Mouse (Mus musculus) brain, embryonic 18.5 days (tissue): ENCODE results near the gene Atp5b.
A peak's percentile ranks its signal among the peaks of the same experiment; 100 is the strongest.
"Not testable (repeated sequence)": the region's sequence is repeated elsewhere in the genome, so short reads cannot be mapped to it uniquely, and the experiment has no call there.

Experiments used
- DNase-seq: peaks from one replicate; pipeline ENCODE4 v3.0.0-alpha.2; 2012; ENCODE audit warnings: low read depth, low spot score

The Atp5b gene

GRCm38 (mm10) chr10:128082880-128083421 lies at the start of gene Atp5b:
Gene Atp5b (plus strand): TSS chr10:128083273.
- peak; percentile 99 for DNase-seq

DNA sequence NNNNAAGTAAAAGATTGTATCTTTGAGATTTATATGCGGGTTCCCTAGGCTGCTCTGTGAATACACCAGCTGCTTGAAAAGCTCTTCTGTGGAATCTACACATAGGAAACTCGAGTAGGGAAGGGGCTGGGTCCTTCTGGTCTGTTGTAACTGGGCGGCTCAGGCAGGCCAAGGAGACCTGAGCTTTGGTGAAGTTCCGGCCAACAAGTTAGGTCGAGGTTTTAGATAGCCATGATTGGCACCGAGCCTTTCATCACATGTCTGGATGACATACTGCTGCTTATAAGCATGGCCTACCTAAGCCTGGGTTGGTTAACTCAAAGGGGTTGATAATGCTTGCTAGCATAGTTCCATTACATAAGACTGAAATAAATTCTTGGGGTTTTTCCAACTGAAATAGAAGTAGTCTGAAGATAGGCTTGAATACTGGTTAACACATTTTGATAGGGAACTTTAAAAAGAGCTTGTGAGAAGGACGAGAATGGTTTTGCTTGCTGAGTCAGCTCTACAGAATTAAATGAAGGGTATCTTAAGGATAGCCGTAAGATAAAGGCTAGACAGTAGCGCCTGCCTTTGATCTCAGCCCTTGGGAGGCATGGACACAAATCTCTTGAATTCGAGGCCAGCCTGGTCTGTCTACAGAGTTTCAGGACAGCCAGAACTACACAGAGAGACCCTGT lies 46.2 kb upstream of the Atp5b start:
- no peak for DNase-seq

DNA sequence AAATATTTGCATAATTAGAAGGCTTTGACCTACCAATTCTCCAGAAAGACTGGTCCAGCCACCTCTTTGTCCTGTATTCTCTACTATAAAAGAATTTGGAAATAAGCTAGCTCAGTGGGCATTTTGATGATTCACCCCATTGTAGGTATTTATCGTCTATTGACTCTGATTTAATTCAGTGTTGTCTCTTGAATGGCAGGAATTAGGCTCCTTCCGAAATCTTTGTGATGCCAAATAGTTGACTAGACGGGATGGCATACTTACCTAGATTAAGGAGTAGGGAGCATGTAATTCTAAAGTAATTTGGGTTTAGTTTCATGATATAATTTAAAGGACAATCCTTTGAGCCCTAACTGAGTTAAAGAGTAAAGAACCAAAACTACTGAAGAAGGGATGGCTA lies 45.2 kb upstream of the Atp5b start:
- no peak for DNase-seq

DNA sequence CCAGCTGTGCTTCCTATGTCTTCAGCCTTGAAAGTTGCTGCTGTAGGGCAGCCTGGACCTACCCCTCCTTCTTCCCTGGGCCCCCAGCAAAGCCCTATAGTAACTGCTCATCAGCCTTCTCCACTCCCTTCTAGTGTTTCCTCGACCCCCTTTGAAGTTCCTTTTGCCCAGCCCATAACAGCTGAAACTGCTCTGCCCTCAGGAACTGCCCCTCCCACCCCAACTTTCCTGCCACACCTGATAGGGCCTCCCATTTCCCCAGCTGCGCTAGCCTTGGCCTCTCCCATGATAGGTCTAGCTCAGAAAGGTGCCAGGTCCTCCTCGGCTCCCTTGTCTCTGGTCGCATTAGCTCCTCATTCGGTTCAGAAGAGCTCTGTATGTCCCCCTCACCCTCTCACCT lies 43.9 kb upstream of the Atp5b start:
- no peak for DNase-seq

GRCm38 (mm10) chr10:128039858-128040257 lies 43.2 kb upstream of the Atp5b start:
- no peak for DNase-seq

- DNase-seq = no peak
Measured at GRCm38 (mm10) chr10:128040293-128040692, 42.8 kb upstream of the Atp5b start.

- DNase-seq = no peak
Measured at GRCm38 (mm10) chr10:128041636-128042035, 41.4 kb upstream of the Atp5b start.

DNA sequence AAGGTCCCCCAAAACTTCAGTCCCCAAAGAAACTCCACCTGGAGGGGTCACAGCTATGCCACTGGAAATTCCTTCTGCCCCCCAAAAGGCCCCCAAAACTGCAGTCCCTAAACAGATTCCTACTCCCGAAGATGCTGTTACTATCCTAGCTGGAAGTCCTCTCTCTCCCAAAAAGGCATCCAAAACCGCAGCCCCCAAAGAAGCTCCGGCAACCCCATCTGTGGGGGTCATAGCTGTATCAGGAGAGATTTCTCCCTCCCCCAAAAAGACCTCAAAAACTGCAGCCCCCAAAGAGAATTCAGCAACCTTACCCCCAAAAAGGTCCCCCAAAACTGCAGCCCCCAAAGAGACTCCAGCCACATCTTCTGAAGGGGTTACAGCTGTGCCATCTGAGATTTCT lies 40.6 kb upstream of the Atp5b start:
- DNase-seq = no peak

DNA sequence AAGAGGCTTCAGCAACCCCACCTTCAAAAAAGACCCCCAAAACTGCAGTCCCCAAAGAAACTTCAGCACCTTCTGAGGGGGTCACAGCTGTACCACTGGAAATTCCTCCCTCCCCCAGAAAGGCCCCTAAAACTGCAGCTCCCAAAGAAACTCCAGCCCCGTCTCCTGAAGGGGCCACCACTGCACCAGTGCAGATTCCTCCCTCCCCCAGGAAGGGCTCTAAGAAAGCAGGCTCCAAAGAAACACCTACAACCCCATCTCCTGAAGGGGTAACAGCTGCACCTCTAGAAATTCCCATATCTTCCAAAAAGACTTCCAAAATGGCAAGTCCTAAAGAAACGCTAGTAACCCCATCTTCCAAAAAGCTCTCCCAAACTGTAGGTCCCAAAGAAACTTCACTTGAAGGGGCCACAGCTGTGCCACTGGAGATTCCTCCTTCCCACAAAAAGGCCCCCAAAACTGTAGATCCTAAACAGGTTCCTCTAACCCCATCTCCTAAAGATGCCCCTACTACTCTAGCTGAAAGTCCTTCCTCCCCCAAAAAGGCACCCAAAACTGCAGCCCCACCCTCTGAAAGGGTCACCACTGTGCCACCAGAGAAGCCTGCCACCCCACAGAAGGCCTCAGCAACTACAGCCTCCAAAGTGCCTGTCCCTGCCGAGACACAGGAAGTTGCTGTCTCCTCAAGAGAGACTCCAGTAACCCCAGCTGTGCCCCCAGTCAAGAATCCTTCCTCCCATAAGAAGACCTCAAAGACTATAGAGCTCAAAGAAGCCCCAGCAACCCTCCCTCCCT lies 39.8 kb upstream of the Atp5b start:
- no peak for DNase-seq

- DNase-seq = no peak
Measured at GRCm38 (mm10) chr10:128048157-128048556, 34.9 kb upstream of the Atp5b start.

DNA sequence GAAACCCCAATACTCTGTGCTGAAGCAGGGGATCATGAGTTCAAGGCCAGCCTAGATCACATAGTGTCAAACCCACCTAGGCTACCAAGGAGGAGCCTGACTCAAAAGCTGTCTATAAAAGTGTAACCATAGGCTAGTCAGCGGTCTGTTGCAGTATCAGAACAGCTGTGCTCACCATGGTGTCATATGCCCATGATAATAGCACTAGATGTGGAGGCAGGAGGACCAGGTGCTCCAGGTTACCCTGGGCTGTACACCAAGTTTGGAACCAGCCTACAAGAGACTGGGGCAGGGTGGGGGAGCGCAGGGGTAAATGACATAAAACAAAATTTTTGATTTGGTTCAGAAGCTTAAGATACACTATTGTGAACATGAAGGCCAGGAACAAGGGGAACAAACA lies 33.3 kb upstream of the Atp5b start:
- DNase-seq = no peak

DNA sequence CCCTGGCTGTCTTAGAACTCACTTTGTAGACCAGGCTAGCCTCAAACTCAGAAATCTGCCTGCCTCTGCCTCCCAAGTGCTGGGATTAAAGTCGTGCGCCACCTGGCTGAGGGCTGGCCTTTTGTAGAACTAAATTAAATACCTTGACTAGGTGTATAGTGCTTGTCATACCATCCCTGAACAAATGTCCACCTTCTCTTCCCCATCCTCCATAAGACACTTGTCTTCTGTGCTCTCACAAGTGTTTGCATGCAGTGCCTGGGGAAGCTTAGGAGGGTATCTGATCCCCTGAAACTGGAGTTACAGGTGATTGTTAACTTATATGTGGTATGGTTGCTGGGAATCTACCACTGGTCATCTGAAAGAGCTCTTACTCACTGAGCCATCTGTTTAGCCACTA lies 32.7 kb upstream of the Atp5b start:
- DNase-seq = no peak

DNA sequence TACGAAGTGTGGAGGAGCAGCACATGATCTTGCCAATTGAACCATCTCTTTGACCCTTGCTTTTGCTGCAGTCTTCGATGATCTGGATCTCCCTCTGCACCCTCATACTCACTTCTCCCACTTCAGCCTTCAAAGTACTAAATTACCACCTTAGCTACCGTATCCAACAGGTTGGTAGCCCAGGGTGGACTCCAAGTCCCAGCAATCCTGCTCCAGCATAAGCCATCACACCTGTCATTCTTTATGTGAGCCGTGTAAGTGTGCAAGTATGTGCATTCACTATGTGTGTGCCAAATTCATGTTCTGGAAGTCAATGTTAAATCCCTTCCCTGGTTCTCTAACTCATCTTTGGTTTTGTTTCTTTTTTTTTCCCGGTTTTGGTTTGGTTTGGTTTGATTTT lies 31.5 kb upstream of the Atp5b start:
- no peak for DNase-seq

DNA sequence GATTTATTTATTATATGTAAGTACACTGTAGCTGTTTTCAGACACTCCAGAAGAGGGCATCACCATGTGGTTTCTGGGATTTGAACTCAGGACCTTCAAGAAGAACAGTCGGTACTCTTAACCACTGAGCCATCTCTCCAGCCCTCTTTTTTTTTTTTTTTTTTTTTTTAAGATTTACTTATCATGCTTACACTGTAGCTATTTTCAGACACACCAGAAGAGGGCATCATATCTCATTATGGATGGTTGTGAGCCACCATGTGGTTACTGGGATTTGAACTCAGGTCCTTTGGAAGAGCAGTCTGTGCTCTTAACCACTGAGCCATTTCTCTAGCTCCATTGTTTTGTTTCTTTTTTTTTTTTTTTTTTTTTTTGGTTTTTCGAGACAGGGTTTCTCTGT lies 30.9 kb upstream of the Atp5b start:
- not testable (repeated sequence) for DNase-seq

GRCm38 (mm10) chr10:128053001-128053400 lies 30.1 kb upstream of the Atp5b start:
- DNase-seq = no peak

- DNase-seq = no peak
Measured at GRCm38 (mm10) chr10:128058184-128058583, 24.9 kb upstream of the Atp5b start.

DNA sequence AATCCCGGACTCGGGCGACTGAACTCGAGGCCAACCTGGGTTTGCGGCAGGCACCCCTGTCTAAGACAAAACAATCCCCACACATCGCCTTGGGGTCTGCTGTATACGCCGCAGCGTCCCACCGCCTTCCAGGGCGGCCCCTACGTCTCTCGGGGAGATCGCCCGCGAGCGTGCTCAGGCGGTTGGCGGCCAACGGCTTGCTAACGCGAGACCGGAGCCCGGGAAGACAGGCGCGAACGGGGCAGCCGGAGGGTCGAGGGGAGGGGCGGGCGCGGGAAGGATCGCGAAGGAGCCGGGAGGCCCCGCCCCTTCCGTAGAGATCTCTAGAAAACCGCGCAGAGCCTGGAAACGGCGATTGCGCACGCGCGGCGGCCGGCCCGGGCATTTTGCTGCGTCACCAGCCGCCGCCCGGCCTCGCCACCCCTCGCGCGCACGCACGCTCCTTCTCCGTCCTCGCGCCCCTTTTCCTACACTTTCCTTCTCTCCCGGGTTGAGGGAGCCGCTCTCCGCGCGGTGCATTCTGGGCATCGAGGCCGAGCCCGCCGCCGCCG lies 24.4 kb upstream of the Atp5b start, which contains the start of gene Ptges3:
Ptges3 (plus strand) TSS at position 354 of the 551 bp plus-strand sequence.
- peak; percentile 89 for DNase-seq

DNA sequence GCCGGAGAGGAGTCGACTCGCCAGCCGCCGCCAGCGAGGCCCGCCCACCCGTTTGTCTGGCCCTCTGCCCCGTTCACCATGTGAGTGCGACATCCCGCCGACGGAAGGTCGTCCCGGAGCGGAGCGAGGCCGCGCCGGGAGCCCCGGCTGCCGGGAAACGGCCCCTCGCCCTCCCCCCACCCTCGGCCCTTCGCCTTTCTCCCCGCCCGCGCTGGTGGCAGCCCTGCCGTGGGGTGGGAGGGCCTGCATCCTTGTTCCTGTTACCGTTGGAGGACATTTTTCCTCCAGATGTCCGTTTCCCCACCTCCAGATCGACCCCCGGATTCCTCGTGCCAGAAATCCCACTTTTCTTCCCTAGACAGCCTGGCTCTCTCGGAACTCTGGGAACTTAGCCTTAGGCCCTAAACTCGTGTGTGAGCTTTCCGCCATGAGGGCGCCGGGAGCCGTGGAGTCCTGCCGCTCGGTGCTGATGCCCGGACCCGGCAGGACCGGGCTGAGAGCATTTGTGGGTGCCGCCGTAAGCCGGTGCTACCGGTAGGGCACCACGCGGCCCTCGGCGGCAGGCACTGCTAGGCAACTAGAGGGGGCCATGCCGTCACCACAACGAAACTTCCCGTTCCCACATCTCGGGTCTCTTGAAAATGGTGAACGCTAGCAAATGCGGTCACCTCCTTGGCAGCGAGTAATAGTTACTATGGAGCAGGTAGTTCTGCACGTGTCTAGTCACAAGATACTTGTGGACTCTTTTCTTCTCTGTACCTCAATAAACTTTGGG lies 23.7 kb upstream of the Atp5b start:
- DNase-seq = no peak

DNA sequence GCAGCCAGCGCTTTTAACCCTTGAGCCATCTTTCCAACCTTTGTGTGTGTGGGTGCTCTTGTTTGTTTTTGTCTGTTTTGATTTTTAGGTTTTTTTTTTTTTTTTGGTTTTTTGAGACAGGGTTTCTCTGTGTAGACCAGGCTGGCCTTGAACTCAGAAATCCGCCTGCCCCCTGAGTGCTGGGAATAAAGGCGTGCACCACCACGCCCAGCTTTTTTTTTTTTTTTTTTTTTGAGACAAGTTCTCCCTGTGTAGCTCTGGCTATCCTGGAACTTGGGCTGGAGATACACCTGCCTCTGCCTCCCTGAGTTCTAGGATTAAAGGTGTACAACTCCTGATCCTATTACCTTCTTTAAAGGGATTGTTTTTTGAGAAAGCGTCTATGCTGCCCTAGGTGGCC lies 22.0 kb upstream of the Atp5b start:
- no peak for DNase-seq

- no peak for DNase-seq
Measured at GRCm38 (mm10) chr10:128062221-128062989, 20.7 kb upstream of the Atp5b start.

GRCm38 (mm10) chr10:128066072-128066471 lies 17.0 kb upstream of the Atp5b start:
- DNase-seq = no peak
